Mouse (Mus musculus) urinary bladder, adult 18-20 months (tissue): ENCODE measurements at regions not wholly inside any gene's neighbourhood (a gene's known extent, or its start where the extent isn't known, plus 50 kb on each side); places are given as distances from the start of the nearest gene placed in this dataset.

ENCODE experiments used
- DNase-seq, 2 experiments: peaks; one replicate each; pipeline ENCODE4 v3.0.0; 2022; ENCODE audit warnings: low spot score in 2 of 2, mixed read lengths in 2 of 2

DNA sequence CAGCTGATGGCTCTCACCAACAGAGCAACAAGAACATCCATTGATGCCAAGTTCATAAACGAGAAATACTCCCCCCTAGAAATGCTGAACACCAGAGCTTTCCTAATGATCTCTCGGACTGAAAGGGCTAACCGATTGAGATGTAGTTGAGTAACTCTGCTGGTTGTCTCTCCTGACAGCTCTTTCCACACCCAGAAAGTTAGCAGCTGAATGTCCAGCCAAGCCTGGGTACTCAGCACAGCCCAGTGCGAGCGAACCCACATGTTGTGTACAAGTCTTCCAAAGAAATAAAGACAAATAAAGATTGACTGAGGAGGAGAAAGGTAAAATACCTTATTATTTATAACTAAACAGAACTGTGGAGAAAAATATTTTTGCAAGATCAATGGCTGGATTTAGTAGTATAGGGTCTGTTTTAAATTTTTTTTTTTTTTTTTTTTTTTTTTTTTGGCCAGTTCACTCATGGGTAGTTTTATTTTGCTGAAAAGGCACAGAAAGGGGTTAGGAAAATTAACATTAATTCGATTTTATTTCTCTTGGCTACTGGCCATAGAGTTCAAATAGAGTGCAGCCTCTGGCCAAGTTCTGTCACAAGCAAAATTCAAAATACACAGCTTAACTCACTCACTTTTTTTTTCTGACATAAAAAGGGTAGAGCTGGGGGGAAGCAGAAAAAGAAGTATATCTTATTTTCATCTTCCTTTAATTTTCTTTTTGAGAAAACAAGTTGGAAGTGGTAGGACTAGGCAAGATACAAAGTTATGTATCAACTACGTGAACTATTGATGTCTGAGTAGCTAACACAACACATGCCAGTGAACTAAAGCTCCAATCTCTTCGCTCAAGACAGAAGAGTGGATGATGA, 261.2 kb upstream of the Npvf start:
- no peak for DNase-seq

- DNase-seq, result no peak
These were observed 264.0 kb upstream of the Npvf start for GRCm38 (mm10) chr6:50918248-50918647.

GRCm38 (mm10) chr6:50922235-50922634, 268.0 kb upstream of the Npvf start:
- DNase-seq, result no peak

- DNase-seq, result no peak
These were observed 270.3 kb upstream of the Npvf start for GRCm38 (mm10) chr6:50924571-50924970.

- DNase-seq, result no peak
These were observed 270.8 kb upstream of the Npvf start for GRCm38 (mm10) chr6:50924998-50925397.

GRCm38 (mm10) chr6:50926313-50926712, 272.1 kb upstream of the Npvf start:
- DNase-seq, result no peak

- no peak for DNase-seq
These were observed 275.3 kb upstream of the Npvf start for GRCm38 (mm10) chr6:50929503-50929902.

DNA sequence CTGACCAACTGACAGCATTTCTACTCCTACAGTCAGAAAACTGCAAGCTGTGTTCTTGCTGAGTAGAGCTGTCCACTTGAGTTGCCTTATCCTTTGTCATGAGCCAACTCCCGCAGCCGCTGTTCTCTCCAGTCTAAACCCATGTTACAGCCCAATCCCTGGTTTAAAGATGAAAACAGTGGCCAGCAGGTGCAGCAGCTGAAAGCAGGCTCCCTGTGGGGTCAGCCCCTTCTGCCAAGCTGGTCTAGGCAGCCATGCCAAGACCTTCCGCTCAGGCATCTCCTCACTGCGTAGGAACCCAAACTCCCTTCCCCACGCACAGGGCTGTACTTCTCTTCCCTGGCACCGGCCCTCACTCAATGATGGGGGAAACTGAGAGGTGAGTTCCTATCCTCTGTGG, 279.3 kb upstream of the Npvf start:
- DNase-seq, result no peak

DNA sequence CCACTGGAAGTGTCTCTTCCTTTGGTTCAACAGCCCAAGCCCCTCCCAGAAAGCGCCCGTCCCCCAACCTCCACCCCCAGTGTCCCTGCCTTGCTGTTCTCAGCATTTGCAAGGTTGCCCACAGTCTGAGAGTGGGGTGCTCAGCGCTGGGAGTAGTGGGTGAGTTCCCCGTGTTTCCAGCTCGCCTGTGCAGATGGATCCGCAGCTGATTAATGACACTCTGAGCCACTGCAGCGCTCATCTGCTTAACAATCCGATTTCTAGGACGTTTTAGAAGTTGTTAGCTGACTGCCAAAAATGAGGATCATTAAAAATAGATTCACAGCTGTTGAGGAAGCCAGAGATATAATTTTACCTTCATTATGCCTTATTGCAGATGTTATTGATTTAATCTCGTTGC, 280.0 kb upstream of the Npvf start:
- DNase-seq, result no peak

GRCm38 (mm10) chr6:50936306-50936705, 282.1 kb upstream of the Npvf start:
- no peak for DNase-seq

- DNase-seq, result peak; percentile 48 to 69
These were observed 282.9 kb upstream of the Npvf start for GRCm38 (mm10) chr6:50937094-50937493.

DNA sequence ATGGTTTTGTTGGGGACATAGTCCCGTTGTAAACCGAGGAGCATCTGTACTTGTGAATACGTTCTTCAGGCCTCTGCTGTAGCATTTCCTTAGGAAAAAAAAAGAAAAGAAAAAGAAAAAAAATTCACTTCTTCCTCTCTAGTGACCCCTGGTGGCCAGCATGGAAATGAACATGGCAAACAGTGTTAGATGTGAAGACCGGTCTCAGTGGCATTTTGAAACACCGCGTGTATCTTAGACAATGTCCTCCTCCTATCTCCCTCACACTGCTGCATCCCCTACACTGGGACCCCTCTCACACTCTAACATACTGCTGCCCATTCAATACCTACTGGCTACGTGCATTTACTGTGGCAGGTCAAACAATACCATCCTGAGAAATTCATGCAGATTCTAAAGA, 284.6 kb upstream of the Npvf start:
- no peak for DNase-seq

- DNase-seq, result no peak
These were observed 285.2 kb upstream of the Npvf start for GRCm38 (mm10) chr6:50939440-50939839.

- DNase-seq, result no peak
These were observed 285.9 kb upstream of the Npvf start for GRCm38 (mm10) chr6:50940118-50940517.

GRCm38 (mm10) chr6:50940641-50941398, 286.6 kb upstream of the Npvf start:
- peak in 1 of 2 experiments; percentile 19 for DNase-seq

GRCm38 (mm10) chr6:50942696-50943095, 288.5 kb upstream of the Npvf start:
- no peak for DNase-seq

DNA sequence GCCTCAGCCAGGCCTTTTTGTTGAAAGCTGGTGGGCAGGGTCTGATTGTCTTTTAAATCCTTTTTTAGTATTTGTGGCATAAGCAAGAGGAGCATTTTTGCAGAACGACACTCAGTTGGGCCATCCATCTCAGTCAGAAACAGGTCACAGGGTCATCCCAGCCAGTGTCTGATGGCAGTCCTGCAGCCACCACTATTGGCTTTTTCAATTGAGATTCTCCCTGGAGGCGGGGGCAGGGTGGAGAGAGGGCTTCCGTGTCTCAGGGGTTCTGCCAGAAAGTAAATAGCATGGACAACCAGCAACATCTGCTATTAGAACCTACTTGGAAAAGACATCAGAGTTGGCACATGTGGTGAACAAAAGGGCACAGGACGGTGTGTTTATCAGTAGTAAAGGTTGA, 293.8 kb upstream of the Npvf start:
- no peak for DNase-seq

DNA sequence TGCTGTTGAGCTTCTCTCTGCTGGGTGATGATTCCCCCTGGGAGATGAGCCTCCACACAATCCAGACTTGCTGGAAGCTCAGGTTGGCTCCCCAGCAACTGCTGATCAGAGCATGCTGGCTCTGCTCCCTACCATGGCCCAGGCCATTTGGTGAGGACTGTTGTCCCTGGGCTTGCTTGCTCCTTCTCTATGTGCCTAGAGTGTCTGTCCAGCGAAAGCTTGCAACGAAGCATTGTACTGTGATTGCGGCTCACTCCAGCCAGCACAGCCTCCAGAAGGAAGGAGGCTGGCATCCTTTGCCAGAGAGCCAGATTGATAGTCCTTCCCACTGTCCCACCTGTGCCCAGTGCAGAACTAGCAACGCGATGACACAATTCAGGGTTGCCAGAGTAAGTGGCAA, 295.1 kb upstream of the Npvf start:
- DNase-seq, result no peak

DNA sequence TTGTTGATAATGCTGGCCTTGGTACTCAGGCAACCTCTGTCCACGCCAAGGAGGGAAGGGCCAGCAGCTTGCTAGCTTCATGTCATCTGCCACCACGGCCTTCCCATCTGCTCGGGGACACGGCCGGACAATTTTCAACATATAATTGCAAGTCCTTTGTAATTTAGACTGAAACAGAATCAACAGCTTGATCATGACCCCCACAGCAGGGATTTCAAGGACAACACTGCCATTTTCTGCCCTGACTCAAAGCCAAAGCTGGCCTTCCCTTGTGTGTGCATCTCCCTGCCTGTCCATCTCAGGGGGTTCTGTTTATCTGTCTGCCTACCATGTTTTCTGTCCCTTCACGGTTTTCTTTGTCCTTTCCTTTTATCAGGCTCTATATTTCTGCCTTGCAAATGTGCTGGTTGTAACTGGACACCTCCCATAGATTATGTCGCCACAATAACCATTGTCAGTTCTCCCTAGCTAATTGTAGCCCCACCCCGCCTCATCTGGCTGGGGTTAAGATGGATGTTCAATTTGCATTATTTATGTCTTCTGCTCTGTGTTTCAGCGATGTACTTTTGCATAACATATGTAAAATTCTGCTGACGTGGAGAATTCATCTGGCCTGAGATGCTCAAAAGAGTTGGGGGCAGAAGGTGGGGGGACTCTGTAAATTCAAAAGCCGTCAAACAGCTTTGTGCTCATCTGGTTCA, 295.8 kb upstream of the Npvf start:
- DNase-seq, result no peak

DNA sequence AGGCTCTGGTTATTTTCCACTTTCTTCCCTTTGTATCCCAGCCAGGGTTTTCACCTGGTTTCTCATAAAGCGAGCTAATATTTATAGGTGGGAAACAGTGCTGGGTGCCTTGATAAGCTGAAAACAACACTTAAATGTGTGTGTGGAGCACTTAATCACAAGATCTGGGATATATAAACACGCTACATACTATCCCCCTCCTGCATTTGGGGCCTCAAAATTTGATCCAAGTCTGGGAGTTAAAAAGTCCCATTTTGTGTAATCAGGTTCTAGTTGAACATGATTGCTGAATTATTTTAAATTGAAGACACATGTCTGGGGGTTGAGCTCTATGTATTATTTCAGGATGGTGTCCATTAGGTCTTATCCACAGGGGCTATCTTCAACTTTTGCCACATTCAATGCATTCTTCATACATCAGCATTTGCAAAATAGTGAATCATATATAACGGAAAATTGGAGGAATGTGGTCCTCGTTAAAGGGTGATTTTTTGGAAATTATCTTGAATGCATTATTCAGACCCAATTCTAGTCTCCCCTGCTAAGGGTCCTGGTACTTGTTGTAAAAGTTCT, 303.2 kb upstream of the Npvf start:
- no peak for DNase-seq

- DNase-seq, result no peak
These were observed 306.1 kb upstream of the Npvf start for GRCm38 (mm10) chr6:50960341-50960740.

GRCm38 (mm10) chr6:50961592-50961991, 307.4 kb upstream of the Npvf start:
- no peak for DNase-seq
